Mouse (Mus musculus) heart, embryonic 14.5 days (tissue): ENCODE measurements at regions not wholly inside any gene's neighbourhood (a gene's known extent, or its start where the extent isn't known, plus 50 kb on each side); places are given as distances from the start of the nearest gene placed in this dataset.
"Not testable (repeated sequence)": the region's sequence is repeated elsewhere in the genome, so short reads cannot be mapped to it uniquely, and the experiment has no call there.

ENCODE experiments used
- ATAC-seq: fragments of 200-750 bp; cut with Nextera tagmentation; 2 replicates; pipeline ENCODE4 v1.8.0; 2017; ENCODE audit warnings: low read depth, moderate TSS enrichment; ENCODE audit not compliant: insufficient number of reproducible peaks, insufficient read depth, low FRiP score
- H3K27ac ChIP-seq, 2 experiments: fragments of 200-500 bp in 1 of 2; fragments of 300-500 bp in 1 of 2; sonication (generic) in 1 of 2; replicated peaks in 1 of 2; 2 replicates each; pipeline ENCODE4 v1.5.1; 2012 to 2014; ENCODE audit warnings: low read depth in 2 of 2, low read length in 2 of 2, control low read depth in 1 of 2, mild to moderate bottlenecking in 1 of 2, mixed read lengths in 1 of 2; ENCODE audit not compliant: control insufficient read depth in 1 of 2, insufficient read depth in 1 of 2
- H3K27me3 ChIP-seq: fragments of 300-500 bp; sonication (generic); 2 replicates; pipeline ENCODE4 v1.6.1; 2014; ENCODE audit warnings: mild to moderate bottlenecking, low read length, control low read depth; ENCODE audit not compliant: control insufficient read depth, insufficient read depth
- H3K36me3 ChIP-seq: fragments of 300-500 bp; sonication (generic); 2 replicates; pipeline ENCODE4 v1.6.1; 2014; ENCODE audit warnings: mild to moderate bottlenecking, control low read depth, low read length, mixed read lengths; ENCODE audit not compliant: control insufficient read depth, insufficient read depth
- H3K4me1 ChIP-seq, 2 experiments: fragments of 200-500 bp in 1 of 2; fragments of 300-500 bp in 1 of 2; sonication (generic) in 1 of 2; 2 replicates each; pipeline ENCODE4 v1.6.1; 2012 to 2014; ENCODE audit warnings: low read length in 2 of 2, control low read depth in 1 of 2, mixed read lengths in 1 of 2; ENCODE audit not compliant: control insufficient read depth in 2 of 2, insufficient read depth in 2 of 2
- H3K4me2 ChIP-seq: fragments of 300-500 bp; sonication (generic); 2 replicates; pipeline ENCODE4 v1.6.1; 2014; ENCODE audit warnings: mild to moderate bottlenecking, low read length
- H3K4me3 ChIP-seq, 2 experiments: fragments of 200-500 bp in 1 of 2; fragments of 300-500 bp in 1 of 2; sonication (generic) in 1 of 2; 2 replicates each; pipeline ENCODE4 v1.5.1; 2012 to 2014; ENCODE audit warnings: low read length in 2 of 2, mild to moderate bottlenecking in 2 of 2, control low read depth in 1 of 2, low read depth in 1 of 2, moderate library complexity in 1 of 2; ENCODE audit not compliant: control insufficient read depth in 1 of 2, insufficient read depth in 1 of 2
- H3K9ac ChIP-seq: fragments of 300-500 bp; sonication (generic); 2 replicates; pipeline ENCODE4 v1.6.1; 2014; ENCODE audit warnings: mild to moderate bottlenecking, low read length
- H3K9me3 ChIP-seq: fragments of 300-500 bp; sonication (generic); 2 replicates; pipeline ENCODE4 v1.6.1; 2016; ENCODE audit warnings: low read length, control low read depth; ENCODE audit not compliant: control insufficient read depth
- WGBS: fragments of 180-500 bp; shearing (Covaris S2); extraction: QIAGEN DNeasy Blood & Tissue Kit; methylation state at CpG from one replicate; pipeline ENCODE4 v1.1.7; 2014; 5-methylcytosine and 5-hydroxymethylcytosine counted together

- H3K4me3 ChIP-seq, H3K4me1 ChIP-seq, H3K36me3 ChIP-seq, H3K4me2 ChIP-seq, ATAC-seq, H3K27ac ChIP-seq, H3K9ac ChIP-seq, H3K27me3 ChIP-seq: not testable (repeated sequence)
- 66% methylated on average over 2 of the region's 2 CpGs for WGBS
- peaks cover 14% of the 10 kb centered on the region for H3K9me3 ChIP-seq
Observed at GRCm38 (mm10) chr12:18327136-18327535, 187.2 kb upstream of the 5730507C01Rik start.

- WGBS = 12% methylated on average over 1 of the region's 1 CpGs
- not testable (repeated sequence) for H3K27ac ChIP-seq, H3K36me3 ChIP-seq, H3K9ac ChIP-seq, ATAC-seq, H3K27me3 ChIP-seq, H3K9me3 ChIP-seq, H3K4me1 ChIP-seq, H3K4me2 ChIP-seq, H3K4me3 ChIP-seq
Observed at GRCm38 (mm10) chr12:18346692-18347091, 167.6 kb upstream of the 5730507C01Rik start.

DNA sequence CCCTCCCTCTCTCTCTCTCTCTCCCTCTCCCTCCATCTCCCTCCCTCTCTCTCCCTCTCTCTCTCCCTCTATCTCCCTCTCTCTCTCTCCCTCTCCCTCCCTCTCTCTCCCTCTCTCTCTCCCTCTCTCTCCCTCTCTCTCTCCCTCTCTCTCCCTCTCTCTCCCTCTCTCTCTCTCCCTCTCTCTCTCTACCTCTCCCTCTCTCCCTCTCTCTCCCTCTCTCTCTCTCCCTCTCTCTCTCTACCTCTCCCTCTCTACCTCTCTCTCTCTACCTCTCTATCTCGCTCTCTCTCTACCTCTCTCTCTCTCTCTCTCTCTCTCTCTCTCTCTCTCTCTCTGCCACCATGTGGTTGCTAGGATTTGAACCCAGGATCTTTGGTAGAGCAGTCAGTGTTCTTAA lies 167.2 kb upstream of the 5730507C01Rik start:
- WGBS = no CpG with 5 or more reads among the region's 1 CpGs

DNA sequence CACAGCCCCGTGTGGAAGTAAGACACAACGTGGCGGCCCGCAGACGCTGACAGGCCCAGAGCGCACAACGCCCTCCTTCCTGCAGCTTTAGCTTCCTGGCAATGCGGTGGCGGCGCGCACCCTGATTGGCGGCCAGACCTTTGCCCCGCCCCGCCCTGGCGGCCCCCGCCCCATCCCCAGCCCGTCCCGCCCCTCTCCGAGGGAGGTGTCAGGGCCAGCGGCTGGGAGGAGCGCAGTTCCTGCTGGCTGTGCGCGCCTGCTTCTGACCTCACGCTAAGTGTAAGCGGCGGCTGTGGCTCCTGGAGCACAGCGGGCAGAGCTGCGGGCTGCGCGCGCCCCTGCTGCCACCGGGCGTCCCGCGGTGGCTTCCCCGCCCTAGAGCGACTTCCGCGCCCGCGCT lies 127.1 kb upstream of the 5730507C01Rik start:
- H3K27ac ChIP-seq = no peak overlapping the region
- H3K4me1 ChIP-seq = no peaks in the 10 kb centered on the region
- H3K4me3 ChIP-seq = no peak overlapping the region
- no peak overlapping the region for H3K4me2 ChIP-seq
- H3K36me3 ChIP-seq = no peaks in the 10 kb centered on the region
- no peaks in the 10 kb centered on the region for H3K27me3 ChIP-seq
- WGBS = 8% methylated on average over 39 of the region's 41 CpGs
- H3K9ac ChIP-seq = no peak overlapping the region
- peaks cover 40% of the 10 kb centered on the region for H3K9me3 ChIP-seq
- 0 out of 2 replicates have a peak, but pooled peaks have one; percentile 26 for ATAC-seq

More for the DNA sequence above, 167.2 kb upstream of the 5730507C01Rik start:
- not testable (repeated sequence) for H3K27ac ChIP-seq, ATAC-seq, H3K27me3 ChIP-seq, H3K9me3 ChIP-seq, H3K36me3 ChIP-seq, H3K4me1 ChIP-seq, H3K4me3 ChIP-seq, H3K9ac ChIP-seq, H3K4me2 ChIP-seq

DNA sequence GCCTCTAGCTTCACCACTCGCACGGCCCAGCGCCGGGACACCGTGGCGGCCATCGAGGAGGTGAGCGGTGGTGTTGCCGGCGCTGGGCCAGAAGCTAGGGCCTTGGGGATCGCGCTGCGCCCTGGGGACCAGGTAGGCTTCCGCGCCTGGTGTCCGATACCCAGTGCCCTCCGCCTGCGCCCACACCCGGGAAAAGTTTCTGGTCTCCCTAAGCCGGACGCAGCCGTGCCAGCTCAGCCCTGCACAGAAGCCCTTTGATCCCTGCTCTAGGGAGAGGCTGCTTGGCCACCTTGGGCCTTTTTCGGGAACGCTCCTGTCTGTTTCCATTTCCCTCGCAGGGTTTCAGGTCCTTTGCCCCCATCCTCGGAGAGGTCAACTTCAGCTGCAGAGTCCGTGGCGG lies 126.5 kb upstream of the 5730507C01Rik start:
- Histone ChIP-seq H3K36me3 (no peaks in the 10 kb centered on the region), H3K9ac (no peak overlapping the region), H3K4me1 (no peaks in the 10 kb centered on the region), H3K4me2 (no peak overlapping the region), H3K27ac (no peak overlapping the region), H3K4me3 (no peak overlapping the region), H3K9me3 (peaks cover 37% of the 10 kb centered on the region), H3K27me3 (no peaks in the 10 kb centered on the region)
- WGBS = 16% methylated on average over 28 of the region's 28 CpGs
- ATAC-seq = no peak
